Mouse (Mus musculus): ENCODE data around the gene Eif2b5.

The Eif2b5 gene

GRCm38 (mm10) chr16:20537601-20538320 is 39.1 kb downstream of the Eif2b5 start:
- no peak for DNase-seq

GRCm38 (mm10) chr16:20539649-20540048 is 41.0 kb downstream of the Eif2b5 start:
- DNase-seq: no peak

- no peak for DNase-seq
Measured at GRCm38 (mm10) chr16:20540438-20540837, 41.8 kb downstream of the Eif2b5 start.

- DNase-seq: no peak
Measured at GRCm38 (mm10) chr16:20545696-20546095, 47.1 kb downstream of the Eif2b5 start.

- no peak for DNase-seq
Measured at GRCm38 (mm10) chr16:20547423-20547822, 48.8 kb downstream of the Eif2b5 start.

GRCm38 (mm10) chr16:20548096-20548948 is 49.7 kb downstream of the Eif2b5 start, which contains the start of gene Abcf3:
Gene Abcf3, plus strand, starts transcription at chr16:20548577.
- peak; percentile 99 for DNase-seq

GRCm38 (mm10) chr16:20549161-20549560 is 50.5 kb downstream of the Eif2b5 start:
- no peak for DNase-seq

- no peak for DNase-seq
Measured at GRCm38 (mm10) chr16:20551691-20552090, 53.1 kb downstream of the Eif2b5 start.

GRCm38 (mm10) chr16:20552594-20552993 is 54.0 kb downstream of the Eif2b5 start:
- DNase-seq: no peak

GRCm38 (mm10) chr16:20555000-20555399 is 56.4 kb downstream of the Eif2b5 start:
- DNase-seq: no peak

GRCm38 (mm10) chr16:20557381-20557780 is 58.8 kb downstream of the Eif2b5 start:
- DNase-seq: no peak

Measured in kidney, postnatal 25 days (tissue).